Mouse (Mus musculus) megakaryocyte, embryonic 14.5 days (primary cell): ENCODE data around the gene Gm10354. TPM values are rescaled to one million over a fixed set of nuclear protein-coding genes. Genes with fewer than 3 reads are reported as not detected.
"Not testable (repeated sequence)": the region's sequence is repeated elsewhere in the genome, so short reads cannot be mapped to it uniquely, and the experiment has no call there.

Experiments
- H3K27me3 ChIP-seq: replicated peaks from 2 replicates; pipeline ENCODE3; 2012; ENCODE audit warnings: inconsistent platforms
- H3K36me3 ChIP-seq: replicated peaks from 2 replicates; pipeline ENCODE3; 2012; ENCODE audit warnings: low read length, inconsistent platforms, mixed read lengths
- H3K4me1 ChIP-seq: 2 replicates; pipeline ENCODE4 v1.6.1; 2012; ENCODE audit warnings: inconsistent platforms
- H3K4me3 ChIP-seq: replicated peaks from 2 replicates; pipeline ENCODE3; 2012; ENCODE audit warnings: moderate library complexity, mild to moderate bottlenecking, inconsistent platforms
- H3K9me3 ChIP-seq: 2 replicates; pipeline ENCODE4 v1.6.1; 2012; ENCODE audit warnings: inconsistent platforms
- polyA plus RNA-seq: library from polyadenylated mRNA; stranded (reverse); fragments of >175 nt; gene quantifications from 2 replicates; pipeline ENCODE4 v1.2.3, GENCODE M21; 2012; ENCODE audit warnings: low replicate concordance; ENCODE audit not compliant: insufficient read depth

The Gm10354 gene
- polyA plus RNA-seq, 1 experiment: not detected

DNA sequence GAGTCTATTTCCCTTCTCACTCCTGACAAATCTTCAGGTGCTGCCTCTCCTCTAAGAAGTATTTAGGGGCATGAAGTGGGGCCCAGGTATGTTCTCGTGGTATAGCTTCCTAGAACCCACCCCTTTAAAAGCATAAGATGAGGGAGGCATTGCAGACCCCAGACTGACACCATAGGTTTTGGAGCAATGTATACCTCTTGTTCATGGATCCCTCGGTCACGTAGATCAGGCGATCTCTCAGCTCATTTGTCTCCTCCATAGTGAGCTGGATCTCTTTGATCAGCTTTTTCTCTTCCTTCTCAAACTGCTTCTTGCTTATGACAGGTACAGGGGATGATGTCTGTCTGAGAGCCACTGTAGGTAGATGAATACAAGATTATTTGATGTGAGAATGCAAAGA, 1.4 kb downstream of the Gm10354 start:
- not testable (repeated sequence) for H3K4me3 ChIP-seq, H3K9me3 ChIP-seq, H3K4me1 ChIP-seq, H3K27me3 ChIP-seq, H3K36me3 ChIP-seq

DNA sequence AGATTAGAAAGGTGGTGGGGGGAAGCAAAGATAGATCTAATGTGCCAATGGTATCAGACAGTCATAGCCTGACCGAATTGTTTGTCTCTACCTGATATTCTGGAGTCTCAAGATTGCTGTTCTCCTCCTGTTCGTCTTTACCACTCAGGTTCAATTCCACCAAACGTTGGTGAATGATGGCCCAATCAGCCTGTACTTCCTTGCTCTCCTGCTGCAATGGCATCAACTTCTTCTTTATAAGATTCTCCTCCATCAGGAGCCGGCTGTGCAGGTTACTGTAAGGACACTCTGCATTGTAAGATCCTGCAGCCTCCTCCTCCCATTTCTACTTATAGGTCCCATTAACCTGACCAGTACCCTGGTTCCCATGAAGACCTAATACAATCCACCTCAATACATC, 3.4 kb downstream of the Gm10354 start:
- H3K9me3 ChIP-seq, H3K27me3 ChIP-seq, H3K4me1 ChIP-seq, H3K36me3 ChIP-seq, H3K4me3 ChIP-seq: not testable (repeated sequence)

DNA sequence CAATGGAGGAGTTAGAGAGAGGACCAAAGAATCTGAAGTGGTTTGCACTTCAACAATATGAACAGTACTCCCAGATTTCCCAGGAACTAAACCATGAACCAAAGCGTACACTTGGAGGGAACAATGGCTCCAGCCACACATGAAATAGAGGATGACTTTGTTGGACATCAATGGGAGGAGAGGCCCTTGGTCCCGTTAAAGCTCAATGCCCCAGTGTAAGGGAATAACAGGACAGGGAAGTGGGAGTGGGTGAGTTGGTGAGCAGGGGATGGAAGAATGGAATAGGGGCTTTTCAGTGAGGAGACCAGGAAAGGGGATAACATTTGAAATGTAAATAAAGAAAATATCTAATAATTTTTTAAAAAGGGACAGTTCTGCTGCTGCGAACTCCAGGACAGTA, 5.9 kb downstream of the Gm10354 start:
- H3K36me3 ChIP-seq, H3K4me3 ChIP-seq, H3K4me1 ChIP-seq, H3K9me3 ChIP-seq, H3K27me3 ChIP-seq: not testable (repeated sequence)

DNA sequence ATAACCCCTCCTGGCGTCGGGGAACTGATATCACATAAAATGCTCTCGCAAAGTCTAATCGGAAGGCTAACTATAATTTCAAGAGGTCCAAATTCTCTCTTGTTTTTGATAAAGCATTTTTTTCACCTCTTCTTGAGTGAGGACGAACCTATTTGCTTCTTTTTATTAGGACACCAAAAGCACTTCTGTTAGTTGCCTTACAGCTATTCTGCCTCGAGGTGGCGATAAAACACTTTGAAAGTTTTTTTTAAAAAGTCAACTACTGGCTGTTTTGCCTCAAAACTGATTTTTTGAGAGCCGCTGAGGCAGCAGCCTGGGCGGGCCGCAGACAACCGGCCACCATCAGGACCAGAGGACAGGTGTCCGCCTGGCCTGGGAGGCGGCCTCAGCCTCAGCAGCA, 14.9 kb downstream of the Gm10354 start:
- H3K36me3 ChIP-seq, H3K4me3 ChIP-seq, H3K27me3 ChIP-seq, H3K4me1 ChIP-seq, H3K9me3 ChIP-seq: not testable (repeated sequence)

DNA sequence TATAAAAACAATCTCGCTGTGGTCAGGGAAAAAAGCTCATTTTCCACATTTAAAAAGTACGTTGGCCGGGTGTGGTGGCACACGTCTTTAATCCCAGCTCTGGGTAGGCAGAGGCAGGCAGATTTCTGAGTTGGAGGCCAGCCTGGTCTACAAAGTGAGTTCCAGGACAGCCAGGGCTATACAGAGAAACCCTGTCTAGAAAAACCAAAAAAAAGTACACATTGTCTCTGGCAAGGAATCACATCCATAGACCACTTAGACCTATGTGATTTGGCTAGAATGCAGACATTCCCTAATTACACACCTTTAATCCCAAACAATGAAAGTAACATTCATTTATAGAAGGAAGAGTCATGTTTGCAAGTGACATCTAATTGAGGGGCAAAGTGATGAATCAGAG, 17.2 kb downstream of the Gm10354 start:
- H3K27me3 ChIP-seq, H3K4me3 ChIP-seq, H3K4me1 ChIP-seq, H3K9me3 ChIP-seq, H3K36me3 ChIP-seq: not testable (repeated sequence)

DNA sequence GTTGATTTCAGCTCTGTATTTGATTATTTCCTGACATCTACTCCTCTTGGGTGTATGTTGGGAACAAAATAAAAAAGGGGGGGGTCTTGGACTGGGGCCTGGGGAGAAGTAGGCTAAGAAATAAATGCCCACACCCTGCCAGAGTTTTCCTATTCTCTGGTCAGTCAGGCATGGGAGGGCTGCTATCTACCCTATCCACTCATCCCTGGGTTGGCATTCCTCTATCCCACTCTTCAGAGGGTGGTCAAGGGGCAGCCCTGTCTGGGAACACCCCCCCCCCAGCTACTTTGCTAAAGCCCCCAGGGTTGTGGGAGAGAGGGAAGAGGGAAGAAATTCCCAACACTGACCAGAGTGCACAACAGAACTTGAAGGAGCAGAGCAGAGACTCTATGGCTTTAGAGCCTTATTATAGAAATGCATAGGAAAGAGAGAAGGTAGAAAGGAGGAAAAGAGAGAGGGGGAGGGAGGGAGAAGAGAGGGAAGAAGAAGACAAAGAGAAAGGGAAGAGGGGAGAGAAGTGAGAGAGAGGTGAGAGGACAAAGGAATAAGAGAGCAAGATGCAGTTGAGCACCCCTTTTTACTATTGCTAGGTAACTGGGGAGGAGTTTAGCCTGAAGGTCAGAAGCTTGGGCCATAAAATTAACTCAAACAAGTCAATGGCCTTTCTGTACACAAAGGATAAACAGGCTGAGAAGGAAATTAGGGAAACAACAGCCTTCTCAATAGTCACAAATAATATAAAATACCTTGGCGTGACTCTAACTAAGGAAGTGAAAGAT, 22.6 kb downstream of the Gm10354 start:
- not testable (repeated sequence) for H3K27me3 ChIP-seq, H3K9me3 ChIP-seq, H3K4me3 ChIP-seq, H3K36me3 ChIP-seq, H3K4me1 ChIP-seq

DNA sequence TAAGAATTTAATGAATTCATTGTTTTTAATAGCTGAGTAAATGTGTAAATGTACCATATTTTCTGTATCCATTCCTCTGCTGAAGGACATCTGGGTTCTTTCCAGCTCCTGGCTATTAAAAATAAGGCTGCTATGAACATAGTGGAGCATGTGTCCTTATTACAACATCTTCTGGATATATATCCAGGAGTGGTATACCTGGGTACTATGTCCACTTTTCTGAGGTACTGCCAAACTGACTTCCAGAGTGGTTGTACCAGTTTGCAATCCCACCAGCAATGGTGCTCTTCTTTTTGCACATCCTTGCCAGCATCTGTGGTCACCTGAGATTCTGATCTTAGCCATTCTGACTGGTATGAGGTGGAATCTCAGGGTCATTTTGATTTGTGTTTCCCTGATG, 25.1 kb downstream of the Gm10354 start:
- not testable (repeated sequence) for H3K4me1 ChIP-seq, H3K27me3 ChIP-seq, H3K9me3 ChIP-seq, H3K4me3 ChIP-seq, H3K36me3 ChIP-seq

DNA sequence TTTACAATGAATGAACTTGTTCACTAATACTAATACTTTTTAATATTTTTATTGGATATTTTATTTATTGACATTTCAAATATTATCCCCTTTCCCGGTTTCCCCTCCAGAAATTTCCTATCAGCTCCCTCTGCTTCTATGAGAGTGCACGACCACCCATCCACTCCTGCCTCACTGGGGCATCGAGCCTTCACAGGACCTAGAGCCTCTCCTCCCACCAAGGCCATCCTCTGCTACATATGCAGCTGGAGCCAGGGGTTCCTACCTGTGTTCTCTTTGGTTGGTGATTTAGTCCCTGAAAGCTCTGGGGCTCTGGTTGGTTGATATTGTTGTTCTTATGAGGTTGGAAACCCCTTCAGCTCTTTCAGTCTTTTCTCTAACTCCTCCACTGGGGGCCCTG, 26.0 kb downstream of the Gm10354 start:
- not testable (repeated sequence) for H3K4me1 ChIP-seq, H3K9me3 ChIP-seq, H3K27me3 ChIP-seq, H3K36me3 ChIP-seq, H3K4me3 ChIP-seq

DNA sequence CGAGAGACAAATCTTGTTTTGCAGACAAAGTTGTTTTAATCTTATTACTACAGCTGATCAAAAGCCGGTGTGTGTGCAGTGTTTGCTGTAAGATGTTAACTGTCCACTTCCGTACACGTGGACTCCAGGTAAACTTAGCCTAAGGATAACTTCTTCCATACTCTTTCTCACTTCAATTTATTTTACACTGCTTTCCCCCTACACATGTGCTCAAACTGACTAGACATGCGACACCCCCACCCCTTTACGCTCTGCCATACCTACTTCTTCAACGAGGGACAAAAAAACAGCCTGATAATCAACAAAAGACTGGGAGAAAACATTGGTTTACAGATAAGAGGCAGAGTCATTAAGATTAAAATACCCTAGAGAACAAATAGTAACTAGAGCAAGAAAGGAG, 26.9 kb downstream of the Gm10354 start:
- H3K4me1 ChIP-seq, H3K27me3 ChIP-seq, H3K4me3 ChIP-seq, H3K9me3 ChIP-seq, H3K36me3 ChIP-seq: not testable (repeated sequence)

DNA sequence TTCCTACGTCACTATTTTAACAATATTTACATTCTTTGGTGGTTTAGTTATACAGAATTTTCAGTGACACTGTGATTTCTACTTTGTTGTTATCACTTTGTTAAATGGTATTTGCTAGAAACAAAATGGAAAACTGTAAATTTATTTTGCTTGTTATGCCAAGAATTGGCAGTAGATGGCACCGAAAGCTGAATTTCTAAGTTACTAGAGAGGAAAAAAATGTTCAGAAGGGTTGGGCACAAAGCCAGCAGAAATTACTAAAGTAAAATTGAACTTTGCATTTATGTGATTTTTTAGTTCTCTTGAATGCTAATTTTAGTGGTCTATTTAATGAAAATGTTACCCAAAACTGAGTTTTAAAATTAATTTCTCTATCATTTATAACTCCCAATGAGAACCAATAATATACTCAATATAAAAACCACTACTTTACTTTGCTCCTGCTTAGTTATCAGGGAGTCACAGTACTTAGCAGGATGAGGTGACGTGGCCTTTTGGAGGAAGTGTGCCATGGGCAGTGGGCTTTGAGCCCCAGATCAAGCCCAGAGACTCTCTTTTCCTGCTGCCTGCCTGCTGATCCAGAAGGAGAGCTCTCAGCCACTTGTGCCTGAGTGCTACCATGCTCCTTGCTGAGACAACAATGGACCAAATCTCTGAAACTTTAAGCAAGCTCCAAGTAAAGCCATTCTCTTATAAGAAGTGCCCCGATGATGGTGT, 31.1 kb downstream of the Gm10354 start:
- not testable (repeated sequence) for H3K4me1 ChIP-seq, H3K27me3 ChIP-seq, H3K4me3 ChIP-seq

DNA sequence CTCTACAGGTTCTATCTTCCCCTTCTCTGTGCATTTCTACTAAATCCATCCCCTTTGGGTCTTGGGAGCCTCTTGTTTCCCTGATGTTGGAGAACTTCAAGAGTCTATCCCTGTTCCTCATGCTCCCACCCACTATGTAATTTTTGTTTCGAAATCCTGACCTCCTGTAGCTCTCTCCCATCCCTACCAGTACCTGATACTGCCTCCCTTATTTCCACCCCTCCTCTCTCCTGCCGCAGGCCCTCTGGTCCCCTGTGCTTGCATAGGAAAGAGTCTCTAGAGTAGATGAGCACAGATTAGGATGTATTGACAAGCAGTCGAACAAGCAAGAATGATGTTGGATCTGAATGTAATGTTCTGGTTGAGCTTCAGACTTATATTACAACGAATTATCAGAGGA, 33.2 kb downstream of the Gm10354 start:
- H3K27me3 ChIP-seq, H3K4me3 ChIP-seq, H3K36me3 ChIP-seq, H3K4me1 ChIP-seq, H3K9me3 ChIP-seq: not testable (repeated sequence)

More for the DNA sequence above, 31.1 kb downstream of the Gm10354 start:
- not testable (repeated sequence) for H3K36me3 ChIP-seq, H3K9me3 ChIP-seq

DNA sequence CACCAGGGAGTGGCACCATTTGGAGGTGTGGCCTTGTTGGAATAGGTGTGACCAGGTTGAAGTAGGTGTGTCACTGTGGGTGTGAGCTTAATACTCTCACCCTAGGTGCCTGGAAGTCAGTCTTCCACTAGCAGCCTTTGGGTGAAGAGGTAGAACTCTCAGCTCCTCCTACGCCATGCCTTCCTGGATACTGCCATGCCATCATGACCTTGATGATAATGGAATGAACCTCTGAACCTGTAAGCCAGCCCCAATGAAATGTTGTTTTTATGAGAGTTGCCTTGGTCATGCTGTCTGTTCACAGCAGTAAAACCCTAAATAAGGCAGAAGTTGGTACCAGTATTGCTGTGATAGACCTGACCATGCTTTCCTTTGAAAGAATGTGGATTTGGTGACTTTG, 37.7 kb downstream of the Gm10354 start:
- H3K27me3 ChIP-seq, H3K9me3 ChIP-seq, H3K36me3 ChIP-seq, H3K4me3 ChIP-seq, H3K4me1 ChIP-seq: not testable (repeated sequence)

DNA sequence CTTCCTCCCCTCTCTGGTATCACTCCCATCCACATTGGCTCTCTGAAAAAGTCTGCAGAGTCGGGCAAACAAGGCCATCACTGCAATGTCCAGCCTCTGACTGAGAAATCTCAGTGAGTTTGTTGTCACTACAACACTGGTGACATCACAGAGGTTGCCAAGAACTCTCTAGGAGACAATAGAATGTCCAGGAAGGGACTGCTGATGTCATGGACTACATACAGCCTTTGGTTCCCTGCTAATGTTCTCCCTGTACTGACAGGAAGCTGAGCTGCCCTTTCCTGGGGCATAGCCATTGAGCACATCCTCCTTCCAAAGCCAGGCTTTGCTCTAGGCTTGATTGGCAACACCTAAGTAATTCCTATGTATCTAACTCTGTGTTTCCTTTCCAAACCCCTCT, 40.4 kb downstream of the Gm10354 start, which contains the start of gene Speer4e:
Gene Speer4e, minus strand, starts transcription at position 101 of the 400 bp plus-strand sequence.
- H3K9me3 ChIP-seq, H3K36me3 ChIP-seq, H3K27me3 ChIP-seq, H3K4me3 ChIP-seq, H3K4me1 ChIP-seq: not testable (repeated sequence)

DNA sequence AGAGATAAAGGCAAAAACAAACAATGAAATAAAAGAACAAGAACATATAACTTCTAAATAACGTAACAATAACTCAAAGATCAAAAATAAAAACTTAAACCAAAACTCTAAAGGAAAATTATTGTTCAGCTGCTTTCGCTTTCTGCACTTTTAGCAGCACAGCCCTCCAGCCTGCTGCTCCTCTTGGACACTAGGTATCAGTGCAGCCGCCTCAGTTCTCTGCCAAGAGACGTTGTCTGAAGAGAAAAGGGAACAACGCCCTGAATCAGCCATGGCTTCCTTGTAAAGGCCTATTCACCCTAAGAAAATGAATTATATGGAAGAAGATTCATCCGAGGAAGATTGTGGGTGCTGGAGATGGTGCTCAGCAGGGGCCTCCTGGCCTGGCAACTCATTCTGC, 45.0 kb downstream of the Gm10354 start:
- H3K27me3 ChIP-seq, H3K9me3 ChIP-seq, H3K36me3 ChIP-seq, H3K4me1 ChIP-seq, H3K4me3 ChIP-seq: not testable (repeated sequence)

DNA sequence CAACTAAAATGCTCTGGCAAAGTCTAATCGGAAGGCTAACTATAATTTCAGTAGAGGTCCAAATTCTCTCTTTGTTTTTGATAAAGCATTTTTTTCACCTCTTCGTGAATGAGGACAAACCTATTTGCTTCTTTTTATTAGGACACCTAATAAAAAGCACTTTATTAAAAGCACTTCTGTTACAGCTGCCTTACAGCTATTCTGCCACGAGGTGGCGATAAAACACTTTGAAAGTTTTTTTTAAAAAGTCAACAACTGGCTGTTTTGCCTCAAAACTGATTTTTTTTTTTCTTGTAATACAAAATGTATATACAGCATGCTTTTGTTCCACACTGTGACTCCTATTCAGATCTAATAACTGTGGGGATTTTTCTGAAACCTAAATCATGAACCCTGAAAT, 51.7 kb downstream of the Gm10354 start:
- not testable (repeated sequence) for H3K4me1 ChIP-seq, H3K4me3 ChIP-seq, H3K27me3 ChIP-seq, H3K9me3 ChIP-seq, H3K36me3 ChIP-seq
